Mouse (Mus musculus) kidney, adult 2 months (tissue): ENCODE measurements at regions not wholly inside any gene's neighbourhood (a gene's known extent, or its start where the extent isn't known, plus 50 kb on each side); places are given as distances from the start of the nearest gene placed in this dataset.

Experiments used
- DNase-seq: peaks from one replicate; pipeline ENCODE4 v3.0.0; 2021
- H3K27ac ChIP-seq: fragments of 200-500 bp; 2 replicates; pipeline ENCODE4 v1.5.1; 2012; ENCODE audit warnings: low read depth, low read length, control low read depth, inconsistent platforms; ENCODE audit not compliant: insufficient read depth
- H3K27me3 ChIP-seq: fragments of 200-500 bp; replicated peaks from 2 replicates; pipeline ENCODE4 v1.6.1; 2012; ENCODE audit warnings: mild to moderate bottlenecking, moderate library complexity, low read length, inconsistent platforms; ENCODE audit not compliant: control insufficient read depth, insufficient read depth
- H3K36me3 ChIP-seq: fragments of 200-500 bp; 2 replicates; pipeline ENCODE4 v1.6.1; 2012; ENCODE audit warnings: mild to moderate bottlenecking, moderate library complexity, low read length, inconsistent platforms; ENCODE audit not compliant: control insufficient read depth, insufficient read depth
- H3K4me1 ChIP-seq: fragments of 200-500 bp; 2 replicates; pipeline ENCODE4 v1.6.1; 2011; ENCODE audit warnings: low read length; ENCODE audit not compliant: control insufficient read depth, insufficient read depth
- H3K4me3 ChIP-seq: fragments of 200-500 bp; 2 replicates; pipeline ENCODE4 v1.5.1; 2011; ENCODE audit warnings: mild to moderate bottlenecking, low read depth, low read length, control low read depth; ENCODE audit not compliant: insufficient read depth
- CTCF ChIP-seq: fragments of 200-500 bp; conservative IDR thresholded peaks from 2 replicates; pipeline ENCODE4 v1.5.1; 2011; ENCODE audit warnings: low read depth, mild to moderate bottlenecking, control low read depth, low read length, moderate library complexity, mixed read lengths; ENCODE audit not compliant: insufficient read depth, insufficient read length
- POLR2A ChIP-seq: fragments of 200-500 bp; IDR thresholded peaks from one replicate; pipeline ENCODE4 v1.6.1; 2011; ENCODE audit warnings: low read depth, low read length, control low read depth
- WGBS: fragments of 180-500 bp; shearing (Covaris S2); methylation state at CpG from one replicate; pipeline ENCODE4 v1.1.7; 2018; 5-methylcytosine and 5-hydroxymethylcytosine counted together

- Histone ChIP-seq H3K27me3 (no peaks in the 10 kb centered on the region), H3K4me3 (no peak overlapping the region), H3K27ac (peak overlapping the region; percentile 60; the same call in 1 of the 2 replicates), H3K36me3 (no peaks in the 10 kb centered on the region), H3K4me1 (no peaks in the 10 kb centered on the region)
- 65% methylated on average over 7 of the region's 7 CpGs for WGBS
- no peak for TF ChIP-seq CTCF
- peak; percentile 73 for DNase-seq
Measured at GRCm38 (mm10) chr1:82018701-82019404, 214.1 kb upstream of the Gm9747 start.

GRCm38 (mm10) chr1:82027761-82028160 is 205.2 kb upstream of the Gm9747 start:
- Histone ChIP-seq H3K27ac (no peak overlapping the region), H3K4me1 (no peaks in the 10 kb centered on the region), H3K4me3 (no peak overlapping the region), H3K27me3 (no peaks in the 10 kb centered on the region; the same call in 1 of the 2 replicates), H3K36me3 (no peaks in the 10 kb centered on the region)
- no peak for DNase-seq
- no peak for TF ChIP-seq POLR2A
- no peak for TF ChIP-seq CTCF

- DNase-seq = no peak
- TF ChIP-seq CTCF = no peak
- TF ChIP-seq POLR2A = no peak
- H3K4me3 ChIP-seq = no peak overlapping the region
- H3K36me3 ChIP-seq = no peaks in the 10 kb centered on the region
- H3K27ac ChIP-seq = no peak overlapping the region
- H3K27me3 ChIP-seq = no peaks in the 10 kb centered on the region; the same call in 1 of the 2 replicates
- 71% methylated on average over 7 of the region's 7 CpGs for WGBS
- H3K4me1 ChIP-seq = no peaks in the 10 kb centered on the region
Measured at GRCm38 (mm10) chr1:82031130-82031529, 201.8 kb upstream of the Gm9747 start.

GRCm38 (mm10) chr1:82032410-82032809 is 200.5 kb upstream of the Gm9747 start:
- no peaks in the 10 kb centered on the region for H3K36me3 ChIP-seq
- no peaks in the 10 kb centered on the region; the same call in 1 of the 2 replicates for H3K27me3 ChIP-seq
- no peaks in the 10 kb centered on the region for H3K4me1 ChIP-seq
- H3K27ac ChIP-seq = no peak overlapping the region
- DNase-seq = peak; percentile 50
- H3K4me3 ChIP-seq = no peak overlapping the region
- 68% methylated on average over 1 of the region's 1 CpGs for WGBS
- TF ChIP-seq CTCF (no peak), POLR2A (no peak)

GRCm38 (mm10) chr1:82038171-82038570 is 194.7 kb upstream of the Gm9747 start:
- DNase-seq = no peak
- Histone ChIP-seq H3K36me3 (no peaks in the 10 kb centered on the region), H3K27me3 (no peaks in the 10 kb centered on the region), H3K4me3 (no peak overlapping the region), H3K27ac (no peak overlapping the region), H3K4me1 (no peaks in the 10 kb centered on the region)
- WGBS = 85% methylated on average over 4 of the region's 4 CpGs
- no peak for TF ChIP-seq POLR2A

- TF ChIP-seq CTCF (no peak), POLR2A (no peak)
- Histone ChIP-seq H3K27ac (no peak overlapping the region), H3K27me3 (no peaks in the 10 kb centered on the region), H3K4me1 (no peaks in the 10 kb centered on the region), H3K4me3 (no peak overlapping the region), H3K36me3 (no peaks in the 10 kb centered on the region)
- DNase-seq = no peak
- WGBS = 69% methylated on average over 1 of the region's 1 CpGs
Measured at GRCm38 (mm10) chr1:82038698-82039097, 194.2 kb upstream of the Gm9747 start.

GRCm38 (mm10) chr1:82041286-82042050 is 191.4 kb upstream of the Gm9747 start:
- no peak for DNase-seq
- Histone ChIP-seq H3K27me3 (no peaks in the 10 kb centered on the region), H3K4me1 (no peaks in the 10 kb centered on the region), H3K27ac (no peak overlapping the region), H3K36me3 (no peaks in the 10 kb centered on the region), H3K4me3 (no peak overlapping the region)
- WGBS = 55% methylated on average over 3 of the region's 3 CpGs
- TF ChIP-seq CTCF = no peak
- no peak for TF ChIP-seq POLR2A
